Mouse (Mus musculus): ENCODE data around the gene Mynn.
"Not testable (repeated sequence)": the region's sequence is repeated elsewhere in the genome, so short reads cannot be mapped to it uniquely, and the experiment has no call there.

Gene Mynn

DNA sequence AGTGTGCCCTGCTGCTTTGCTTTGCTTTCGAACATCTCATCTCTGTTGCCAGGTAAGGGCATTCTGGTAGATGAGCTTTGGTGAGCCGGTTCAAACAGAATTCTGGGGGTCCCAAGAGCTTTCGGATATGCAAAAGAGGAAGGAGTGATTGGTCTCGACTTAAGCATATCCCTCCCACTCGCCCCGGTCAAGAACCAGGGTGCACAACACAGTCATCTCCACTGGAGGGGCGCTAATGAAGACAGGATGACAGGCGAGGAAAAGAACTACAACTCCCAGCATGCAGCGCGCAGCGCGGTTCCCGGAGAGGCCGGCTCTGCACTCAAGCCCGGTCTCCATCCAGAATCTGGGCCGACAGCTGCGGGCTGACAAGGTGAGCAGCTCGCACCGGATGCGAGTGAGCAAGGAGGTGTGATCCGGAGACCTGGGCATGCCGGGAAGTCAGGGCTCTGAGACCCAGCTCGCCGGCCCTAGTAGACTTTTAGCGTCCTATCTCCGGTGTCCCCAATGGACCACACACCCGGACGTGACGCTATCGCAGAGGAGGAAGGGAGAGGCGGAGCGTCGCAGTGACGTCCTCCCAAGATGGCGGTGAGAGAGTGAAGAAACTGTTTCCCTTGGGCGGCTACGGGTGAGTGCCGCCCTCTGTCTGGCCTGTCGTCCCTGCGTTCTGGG is at the start of gene Mynn:
Gene Mynn, plus strand, starts transcription at position 1 of the 675 bp plus-strand sequence.
- DNase-seq (ENCODE audit: low read depth, low spot score), result peak; percentile 99

GRCm38 (mm10) chr3:30553741-30554140 is 48.1 kb upstream of the Mynn start:
- no peak for DNase-seq (ENCODE audit: low read depth, low spot score)

- peak; percentile 3 for DNase-seq (ENCODE audit: low read depth, low spot score)
Observed at GRCm38 (mm10) chr3:30560677-30561314, 41.1 kb upstream of the Mynn start.

- DNase-seq (ENCODE audit: low read depth, low spot score), result not testable (repeated sequence)
Observed at GRCm38 (mm10) chr3:30566333-30566732, 35.5 kb upstream of the Mynn start.

- DNase-seq (ENCODE audit: low read depth, low spot score), result no peak
Observed at GRCm38 (mm10) chr3:30573549-30573948, 28.3 kb upstream of the Mynn start.

GRCm38 (mm10) chr3:30588865-30589264 is 13.0 kb upstream of the Mynn start:
- no peak for DNase-seq (ENCODE audit: low read depth, low spot score)

DNA sequence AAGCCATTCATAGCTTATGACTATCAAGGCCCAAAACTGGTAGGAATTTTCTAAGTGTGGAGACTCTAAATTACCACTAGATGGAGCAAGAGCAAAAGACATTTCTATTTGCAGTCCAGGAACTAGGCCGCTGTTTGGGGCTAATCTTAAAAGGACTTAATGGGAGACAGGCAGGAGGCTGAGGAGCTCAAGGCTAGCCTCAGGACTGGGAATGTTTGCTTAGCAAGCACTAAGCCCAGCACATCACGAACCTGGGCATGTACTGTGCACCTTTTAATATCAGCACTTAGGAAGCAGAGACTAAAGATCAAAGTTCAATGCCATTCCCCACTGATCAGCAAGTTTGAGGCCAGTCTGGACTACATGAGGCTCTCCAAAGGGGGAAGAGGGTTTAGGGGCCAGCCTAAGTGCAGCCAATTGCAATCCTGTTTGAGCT is 9.4 kb upstream of the Mynn start:
- peak; percentile 69 for DNase-seq (ENCODE audit: low read depth, low spot score)

DNA sequence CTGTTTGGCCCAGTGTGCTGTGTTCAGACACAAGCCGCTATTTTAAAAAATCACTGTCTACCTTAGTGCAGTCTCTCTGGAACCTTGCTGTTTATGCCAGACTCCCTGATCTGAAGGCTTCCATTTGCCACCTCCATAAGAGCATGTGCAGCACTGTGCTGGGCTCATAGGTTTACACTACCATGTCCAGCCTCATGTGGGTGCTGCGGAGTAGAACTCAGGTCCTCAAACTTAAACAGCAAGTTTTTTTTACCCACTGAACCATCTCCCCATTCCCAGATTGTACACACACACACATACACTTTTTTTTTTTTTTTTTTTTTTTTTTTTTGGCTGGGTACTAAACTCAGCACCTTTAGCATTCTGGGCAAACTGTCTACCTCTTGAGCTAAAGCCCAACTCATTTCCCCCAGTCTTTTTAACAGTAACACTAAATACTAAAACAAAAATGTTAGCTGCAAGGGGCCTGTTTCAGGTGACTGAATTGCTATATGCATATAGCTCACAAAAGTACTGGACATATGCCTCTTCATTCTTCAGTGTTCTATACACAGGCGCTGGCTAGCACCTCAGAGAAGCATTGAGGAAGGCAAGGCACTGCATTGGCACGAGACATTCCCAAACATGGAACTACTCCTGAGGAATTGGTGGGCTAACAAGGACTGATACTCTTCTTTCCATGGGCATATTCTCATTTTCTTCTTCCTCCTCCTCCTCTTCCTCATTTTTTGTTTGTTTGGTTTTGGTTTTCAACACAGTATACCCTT is 8.0 kb upstream of the Mynn start:
- peak; percentile 66 for DNase-seq (ENCODE audit: low read depth, low spot score)

DNA sequence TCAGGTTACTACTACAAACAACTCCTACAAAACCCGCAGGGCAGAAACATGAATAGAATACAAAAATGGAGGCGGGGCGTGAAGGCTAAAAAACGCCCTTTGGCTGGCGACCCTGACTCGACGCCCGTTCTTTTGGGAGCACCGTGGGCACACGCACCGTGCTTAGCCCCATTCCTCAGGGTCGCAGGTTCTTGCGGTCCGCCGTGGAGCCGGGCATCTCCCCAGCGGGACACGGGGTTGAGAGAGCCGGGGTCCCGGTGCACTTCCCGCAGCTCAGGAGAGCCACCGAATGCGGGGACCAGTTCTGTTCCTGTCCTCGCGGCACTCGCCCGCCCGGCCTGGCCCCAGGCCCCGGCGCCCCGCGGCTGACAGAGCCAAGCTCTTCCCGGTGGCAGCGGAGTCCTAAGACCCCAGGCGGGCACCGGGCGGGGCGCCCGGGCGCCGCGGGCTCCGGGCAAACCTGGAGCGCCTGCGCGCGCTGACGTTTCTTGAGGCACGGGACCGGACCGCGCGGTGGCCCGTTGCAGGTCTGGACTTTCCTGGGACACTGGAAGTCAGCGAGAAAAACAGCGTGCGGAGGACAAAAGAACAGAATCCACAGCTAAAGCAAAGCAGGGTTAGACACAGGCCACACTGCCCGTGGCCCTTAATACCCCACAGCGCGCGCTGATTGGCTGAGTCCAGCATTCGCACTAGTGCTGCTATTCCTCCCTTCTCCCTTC is 6.6 kb upstream of the Mynn start:
- peak; percentile 67 for DNase-seq (ENCODE audit: low read depth, low spot score)

DNA sequence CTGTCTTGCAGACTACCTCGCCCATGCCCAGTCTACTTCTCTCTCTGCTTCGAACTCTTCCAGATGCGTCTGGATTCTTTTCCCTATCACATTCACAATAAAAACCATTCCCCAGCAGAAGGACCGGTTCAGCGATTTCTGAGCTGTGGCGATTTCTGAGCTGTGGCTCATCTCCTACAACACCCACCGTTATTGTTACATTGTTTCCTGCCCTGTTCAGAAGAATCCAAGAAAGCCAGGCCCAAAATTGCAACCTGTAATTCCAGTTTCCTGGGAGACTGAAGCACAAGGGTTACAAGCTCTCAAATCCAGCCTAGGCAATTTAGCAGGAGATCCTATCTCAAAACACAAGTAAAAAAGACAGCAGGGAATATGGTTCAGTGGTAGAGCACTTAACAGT is 4.6 kb upstream of the Mynn start:
- DNase-seq (ENCODE audit: low read depth, low spot score), result no peak

DNA sequence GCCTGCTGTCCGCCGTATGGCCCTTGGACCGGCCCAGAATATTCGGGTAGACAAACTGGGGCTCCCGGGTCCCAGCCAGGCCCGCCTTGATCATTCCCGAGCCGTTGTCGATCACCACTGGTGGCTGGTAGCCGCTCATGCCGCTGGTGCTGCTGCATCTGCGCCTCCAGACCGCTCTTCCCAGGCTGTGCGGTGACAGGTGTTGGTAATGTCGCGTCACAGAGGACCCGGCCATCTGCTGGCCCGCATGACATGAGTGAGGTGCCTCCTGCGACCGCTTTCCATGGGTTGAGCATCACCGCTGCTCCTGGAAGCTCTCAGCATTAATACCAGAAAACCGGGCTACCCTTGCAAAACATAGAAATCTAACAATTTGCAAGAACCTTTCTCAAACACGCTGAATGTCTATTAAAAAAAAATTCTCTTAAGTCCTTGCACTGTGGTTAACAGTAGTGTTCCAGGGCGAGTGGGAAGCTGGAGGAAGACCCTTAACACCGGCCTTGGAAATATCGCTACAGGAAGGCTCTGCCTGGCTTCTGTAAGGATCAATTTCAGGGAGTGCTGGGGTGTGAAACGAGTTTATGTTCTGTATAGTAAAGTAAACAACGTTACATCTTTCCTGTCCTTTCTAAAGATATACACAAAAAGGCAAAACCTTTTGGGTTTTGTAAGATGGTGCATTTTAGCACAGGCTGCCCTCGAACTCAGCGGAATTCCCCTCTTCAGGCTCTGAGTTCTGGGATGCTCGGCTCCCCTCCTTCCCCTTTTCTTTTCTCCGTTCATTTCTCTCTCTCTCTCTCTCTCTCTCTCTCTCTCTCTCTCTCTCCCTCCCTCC is 1.9 kb upstream of the Mynn start, which contains the start of gene Actrt3:
Gene Actrt3, minus strand, starts transcription at position 229 of the 835 bp plus-strand sequence.
- DNase-seq (ENCODE audit: low read depth, low spot score), result peak; percentile 40

DNA sequence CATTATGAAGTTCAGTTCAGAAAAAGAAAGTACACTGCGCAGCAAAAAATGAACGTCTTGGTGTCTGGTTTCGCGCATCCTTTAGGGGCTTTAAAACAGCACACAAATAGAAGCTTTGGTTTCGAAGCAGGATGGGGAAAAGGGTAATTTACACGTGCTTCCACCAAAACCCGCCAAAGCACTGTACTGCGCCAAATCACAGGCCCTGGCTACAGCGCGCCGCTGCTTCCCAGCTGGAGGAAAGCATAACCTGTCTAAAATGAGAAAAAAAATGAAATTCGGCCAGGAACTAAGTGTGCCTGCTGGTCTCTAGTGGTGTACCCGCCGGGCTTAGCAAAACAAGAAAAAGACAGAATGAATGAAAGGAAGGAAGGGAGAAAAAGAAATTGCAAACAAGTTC is 1.1 kb upstream of the Mynn start:
- no peak for DNase-seq (ENCODE audit: low read depth, low spot score)

DNA sequence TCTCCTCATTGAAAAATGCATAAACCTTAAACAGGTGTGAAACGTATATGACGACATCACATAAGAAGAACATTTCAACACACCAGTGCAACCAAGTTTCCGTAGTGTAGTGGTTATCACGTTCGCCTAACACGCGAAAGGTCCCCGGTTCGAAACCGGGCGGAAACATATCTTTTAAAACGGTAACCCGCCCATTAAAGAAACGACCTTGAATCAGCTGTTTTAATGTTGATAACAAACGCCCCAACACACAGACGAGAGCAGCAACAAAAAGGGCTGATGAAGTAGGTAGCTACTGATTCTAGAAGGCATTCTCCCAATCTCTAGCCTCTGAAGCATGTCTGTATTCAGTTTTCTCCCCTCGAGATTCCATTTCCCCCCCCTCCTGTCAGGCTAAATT is 690 bp upstream of the Mynn start:
- peak; percentile 94 for DNase-seq (ENCODE audit: low read depth, low spot score)

- no peak for DNase-seq (ENCODE audit: low read depth, low spot score)
Observed at GRCm38 (mm10) chr3:30601610-30602064, 228 bp upstream of the Mynn start.

- DNase-seq (ENCODE audit: low read depth, low spot score), result no peak
Observed at GRCm38 (mm10) chr3:30602740-30603098, 854 bp downstream of the Mynn start.

GRCm38 (mm10) chr3:30603256-30603655 is 1.4 kb downstream of the Mynn start:
- no peak for DNase-seq (ENCODE audit: low read depth, low spot score)

DNA sequence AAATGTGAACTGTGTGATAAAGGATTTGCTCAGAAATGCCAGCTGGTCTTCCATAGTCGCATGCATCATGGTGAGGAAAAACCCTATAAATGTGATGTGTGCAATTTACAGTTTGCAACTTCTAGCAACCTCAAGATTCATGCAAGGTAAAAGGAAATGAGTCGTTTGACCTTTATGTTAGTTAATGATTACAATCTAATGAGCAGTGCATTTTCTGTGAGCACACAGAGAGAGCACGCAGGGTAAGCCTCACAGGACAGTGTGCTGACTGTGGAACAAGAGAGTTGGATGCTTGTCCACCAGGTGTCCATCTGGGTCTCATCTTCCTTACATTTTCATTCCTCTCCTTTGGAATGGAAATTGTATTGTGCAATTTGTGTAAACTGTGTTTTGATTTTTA is 7.1 kb downstream of the Mynn start:
- DNase-seq (ENCODE audit: low read depth, low spot score), result no peak

DNA sequence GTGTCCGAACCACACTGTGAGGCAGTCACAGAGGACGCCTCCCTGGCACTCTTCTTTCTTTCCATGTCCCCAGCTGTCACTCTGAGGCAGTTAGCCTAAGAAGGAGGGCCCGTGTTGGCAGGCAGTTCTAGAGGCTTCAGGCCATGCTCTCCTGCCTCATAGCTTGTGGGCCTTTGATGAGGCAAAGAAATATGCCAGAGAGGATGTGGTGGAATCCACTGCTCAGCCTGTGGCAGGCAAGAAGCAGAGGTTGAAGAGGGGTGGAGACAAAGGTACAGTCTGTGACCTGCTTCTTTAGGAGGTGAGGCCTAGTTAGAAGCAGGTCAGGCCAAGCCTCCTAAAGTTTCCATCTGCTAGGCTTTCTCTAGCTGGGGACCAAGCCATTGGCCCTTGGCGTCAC is 9.1 kb downstream of the Mynn start:
- no peak for DNase-seq (ENCODE audit: low read depth, low spot score)

DNA sequence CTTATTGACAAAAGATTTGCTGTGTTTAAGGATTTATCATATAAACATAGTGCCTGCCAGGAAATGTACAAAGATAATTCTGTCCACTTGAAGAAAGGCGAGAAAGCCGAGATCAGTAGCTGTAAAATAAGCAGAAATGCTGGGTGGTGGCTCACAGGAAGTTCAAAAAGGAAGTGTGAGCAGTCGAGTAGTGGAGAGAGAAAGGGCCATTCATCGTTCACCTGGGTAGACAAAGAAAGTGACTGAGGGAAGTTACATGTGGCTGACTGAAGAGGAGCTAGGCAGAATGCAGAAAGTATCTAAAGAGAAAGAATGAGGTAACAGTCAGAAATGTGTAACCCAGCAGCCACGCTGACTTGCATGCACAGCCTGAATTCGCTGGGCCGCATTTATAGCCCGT is 18.3 kb downstream of the Mynn start:
- DNase-seq (ENCODE audit: low read depth, low spot score), result peak; percentile 65

- no peak for DNase-seq (ENCODE audit: low read depth, low spot score)
Observed at GRCm38 (mm10) chr3:30633681-30634080, 31.8 kb downstream of the Mynn start.

- DNase-seq (ENCODE audit: low read depth, low spot score), result no peak
Observed at GRCm38 (mm10) chr3:30635629-30636028, 33.8 kb downstream of the Mynn start.

Data from A20 (cell line).